ENCODE assay signal across 7 mouse cellular contexts in the genomic region with DNA sequence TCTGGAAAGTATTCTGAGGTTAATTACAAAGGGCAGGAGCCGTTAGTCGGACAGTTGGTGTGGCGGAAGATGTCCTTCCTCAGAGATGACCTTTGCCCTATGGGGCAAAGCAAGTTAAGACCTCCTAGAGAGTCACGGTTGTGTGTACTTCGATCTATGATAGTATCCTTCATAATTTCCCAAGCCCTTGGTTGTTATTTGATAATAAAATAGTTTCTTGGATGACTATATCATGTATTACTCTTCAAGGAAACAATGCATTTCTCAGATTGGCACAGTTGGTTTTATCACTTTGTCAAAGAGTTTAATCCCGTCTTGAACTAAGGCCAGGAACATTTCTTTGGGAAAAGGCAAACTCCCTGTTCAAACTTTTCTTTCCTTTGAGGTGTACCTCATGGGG. TPM values are rescaled to one million over a fixed set of nuclear protein-coding genes. Genes with fewer than 3 reads are reported as not detected.
A peak's percentile ranks its signal among the peaks of the same experiment; 100 is the strongest.
DNase-seq lines count a peak whose midpoint lies in the region; ATAC-seq and TF ChIP-seq lines count a peak whose summit lies in the region.

A gene (minus strand): TSS at position 101 of the 400 bp plus-strand sequence.

- no peak for TF ChIP-seq CTCF in lung, postnatal 0 days (IDR thresholded peaks at IDR 0.05)

- no peaks in the 10 kb centered on the region for H3K27me3 ChIP-seq in lung, postnatal 0 days (replicated peaks; ENCODE audit: insufficient read depth, low read length)
- H3K27me3 ChIP-seq in embryonic facial prominence, embryonic 11.5 days (ENCODE audit: control insufficient read depth, insufficient read depth, low read length), result no peaks in the 10 kb centered on the region
- no peaks in the 10 kb centered on the region for H3K27me3 ChIP-seq in megakaryocyte, embryonic 14.5 days (replicated peaks)

- peak within 1 kb of the TSS; percentile 22 for H3K27ac ChIP-seq in lung, postnatal 0 days (ENCODE audit: low read length)
- H3K27ac ChIP-seq in embryonic facial prominence, embryonic 11.5 days (replicated peaks; ENCODE audit: low read depth, low read length), result no peak within 1 kb of the TSS

- no peaks in the 10 kb centered on the region for H3K9me3 ChIP-seq in lung, postnatal 0 days (ENCODE audit: low read length)
- no peaks in the 10 kb centered on the region for H3K9me3 ChIP-seq in embryonic facial prominence, embryonic 11.5 days (replicated peaks; ENCODE audit: control insufficient read depth, low read length)
- no peaks in the 10 kb centered on the region for H3K9me3 ChIP-seq in megakaryocyte, embryonic 14.5 days

- ATAC-seq in lung, postnatal 0 days, result no peak
- ATAC-seq in embryonic facial prominence, embryonic 11.5 days (replicated peaks; ENCODE audit: insufficient number of reproducible peaks, low FRiP score, low TSS enrichment, low read depth), result no peak
- ATAC-seq in inflammation-experienced regulatory T-cells, adult 6 months, result no peak

- TF ChIP-seq EP300 in lung, postnatal 0 days (IDR thresholded peaks at IDR 0.05), result no peak

- peak within 1 kb of the TSS; percentile 27; the same call in 1 of the 2 replicates for H3K9ac ChIP-seq in lung, postnatal 0 days (replicated peaks; ENCODE audit: low read depth)
- H3K9ac ChIP-seq in embryonic facial prominence, embryonic 11.5 days (replicated peaks; ENCODE audit: low read length), result peak within 1 kb of the TSS; percentile 66

- DNase-seq in lung, postnatal 0 days (ENCODE audit: low spot score), result no peak
- DNase-seq in lung, adult 18-20 months, result no peak
- DNase-seq in embryonic facial prominence, embryonic 11.5 days (ENCODE audit: low spot score), result no peak
- DNase-seq in c-Kit-positive CD71-positive TER-119-positive erythroid progenitor cells, embryonic 14.5 days (ENCODE audit: low spot score), result no peak
- no peak for DNase-seq in lung, postnatal 10 days

- peak within 1 kb of the TSS; percentile 51 for H3K4me3 ChIP-seq in lung, postnatal 0 days (ENCODE audit: low read depth, low read length)
- H3K4me3 ChIP-seq in embryonic facial prominence, embryonic 11.5 days (ENCODE audit: low read depth, low read length), result peak within 1 kb of the TSS; percentile 53
- H3K4me3 ChIP-seq in megakaryocyte, embryonic 14.5 days (replicated peaks), result peak within 1 kb of the TSS; percentile 94

- WGBS in lung, postnatal 0 days, result 62% methylated on average over 6 of the region's 6 CpGs
- WGBS in embryonic facial prominence, embryonic 11.5 days, result 46% methylated on average over 6 of the region's 6 CpGs

- peaks cover 6% of the 10 kb centered on the region; the same call in 1 of the 2 replicates for H3K4me1 ChIP-seq in lung, postnatal 0 days (ENCODE audit: insufficient read depth, low read depth, low read length)
- peaks cover 2% of the 10 kb centered on the region; the same call in 1 of the 2 replicates for H3K4me1 ChIP-seq in embryonic facial prominence, embryonic 11.5 days (ENCODE audit: control insufficient read depth, insufficient read depth, low read length)
- peaks cover 48% of the 10 kb centered on the region for H3K4me1 ChIP-seq in megakaryocyte, embryonic 14.5 days

- H3K36me3 ChIP-seq in lung, postnatal 0 days (ENCODE audit: insufficient read depth, low read length), result 0 out of 2 replicates have a peak, but pooled peaks cover 9% of the 10 kb centered on the region
- no peaks in the 10 kb centered on the region for H3K36me3 ChIP-seq in embryonic facial prominence, embryonic 11.5 days (replicated peaks; ENCODE audit: control insufficient read depth, insufficient read depth, low read depth, low read length)
- peaks cover 29% of the 10 kb centered on the region for H3K36me3 ChIP-seq in megakaryocyte, embryonic 14.5 days (replicated peaks; ENCODE audit: low read length)

- H3K4me2 ChIP-seq in lung, postnatal 0 days (replicated peaks; ENCODE audit: low read depth, low read length), result peak within 1 kb of the TSS; percentile 76
- H3K4me2 ChIP-seq in embryonic facial prominence, embryonic 11.5 days (ENCODE audit: low read depth, low read length), result peak within 1 kb of the TSS; percentile 57

RNA-seq across cellular contexts. Expression of the gene that starts here (rescaled TPM):
- 15.5 and 16.7 TPM in 2 replicates for polyA plus RNA-seq in lung, postnatal 0 days (2015; fragmentation: Nextera tagmentation; extraction: Ambion mirVana)
- polyA plus RNA-seq in embryonic facial prominence, embryonic 11.5 days (2014; fragmentation: Nextera tagmentation; extraction: Ambion mirVana), result 32.1 and 32.3 TPM in 2 replicates
- 10 to 100 TPM; 16.9 to 22.4 (median 18.0) TPM for polyA plus RNA-seq in inflammation-experienced regulatory T-cells, adult 6 months (2017; shearing (Covaris generic))
- polyA plus RNA-seq in megakaryocyte, embryonic 14.5 days (2012; ENCODE audit: insufficient read depth, low replicate concordance), result 1.2 and 2.0 TPM in 2 replicates
